Comparison of ENCODE assay signal across 11 mouse cellular contexts in genomic region chr2:92390206-92390930, GRCm38 (mm10). TPM values are rescaled to one million over a fixed set of nuclear protein-coding genes. Genes with fewer than 3 reads are reported as not detected.
DNase-seq lines count a peak whose midpoint lies in the region; ATAC-seq lines count a peak whose summit lies in the region.
"Had no signal": no experiment of that assay in that cellular context is flagged by ENCODE, and none has a peak within 500 bp of the region (broad histone marks: within the 10 kb centered on the region; RNA-seq: fewer than 3 reads in every experiment).

No protein-coding gene starts in this region.

- ATAC-seq in megakaryocyte progenitor cell, adult 5-6 weeks (replicated peaks; ENCODE audit: poor library complexity), result peak; percentile 27; the same call in 1 of the 2 replicates
- no peak for ATAC-seq in inflammation-experienced regulatory T-cells, adult 6 months

- H3K4me1 ChIP-seq in hindbrain, embryonic 10.5 days (replicated peaks), result peaks cover 84% of the 10 kb centered on the region

- H3K27me3 ChIP-seq in hindbrain, embryonic 10.5 days (ENCODE audit: insufficient read depth, poor library complexity, severe bottlenecking), result peaks cover 9% of the 10 kb centered on the region; the same call in 1 of the 2 replicates
- H3K27me3 ChIP-seq: CH12.LX had no signal

- WGBS in hindbrain, embryonic 10.5 days, result 80% methylated on average over 6 of the region's 6 CpGs

- H3K27ac ChIP-seq in hindbrain, embryonic 10.5 days, result peak overlapping the region; percentile 92
- H3K27ac ChIP-seq: kidney, postnatal 0 days had no signal

- peak overlapping the region; percentile 88; the same call in 1 of the 2 replicates for H3K4me3 ChIP-seq in hindbrain, embryonic 10.5 days
- H3K4me3 ChIP-seq: megakaryocyte, embryonic 14.5 days had no signal

- no peaks in the 10 kb centered on the region for H3K9me3 ChIP-seq in hindbrain, embryonic 10.5 days
- H3K9me3 ChIP-seq: megakaryocyte, embryonic 14.5 days had no signal

- peaks cover 29% of the 10 kb centered on the region for H3K36me3 ChIP-seq in hindbrain, embryonic 10.5 days

- DNase-seq in gastrocnemius, postnatal 10 days, result peak; percentile 55
- DNase-seq in gastrocnemius, adult 18-20 months (ENCODE audit: low spot score), result no peak
- DNase-seq in MN1 (ENCODE audit: low spot score), result peak; percentile 46
- no peak for DNase-seq in hindbrain, embryonic 10.5 days (ENCODE audit: low spot score)
- no peak for DNase-seq in right cerebral cortex, adult 2 months (ENCODE audit: low spot score in 2 of 2)
- DNase-seq in adrenal gland, postnatal 25 days, result no peak

RNA-seq across cellular contexts. Expression of gene 1700029I15Rik, which starts 8.0 kb away (rescaled TPM):
- total RNA-seq in gastrocnemius, postnatal 10 days (2021), result 1 to 10 TPM in 1 of 2 experiments, under 1 TPM in 1; 0.80 to 1.9 TPM
- under 1 TPM; 0.66 to 0.73 TPM for total RNA-seq in gastrocnemius, adult 18-20 months (2021)
- 3.3 and 4.3 TPM in 2 replicates for polyA plus RNA-seq in hindbrain, embryonic 10.5 days (2016; fragmentation: Nextera tagmentation; extraction: Ambion mirVana)
- 1.6 and 2.1 TPM in 2 replicates for total RNA-seq in megakaryocyte progenitor cell, adult 5-6 weeks (2015)
- 1.3 and 2.5 TPM in 2 replicates for total RNA-seq in megakaryocyte progenitor cell, adult 5-6 weeks (2017)
- polyA plus RNA-seq in inflammation-experienced regulatory T-cells, adult 6 months (2017; shearing (Covaris generic)), result 1 to 10 TPM; 3.2 to 3.7 (median 3.7) TPM
- total RNA-seq in adrenal gland, postnatal 25 days (2021), result 18.7 and 19.1 TPM in 2 replicates

RNA-seq across cellular contexts. Expression of gene Mapk8ip1, which starts 10.7 kb away (rescaled TPM):
- 10 to 100 TPM; 24.1 to 27.2 TPM for total RNA-seq in gastrocnemius, postnatal 10 days (2021)
- total RNA-seq in gastrocnemius, adult 18-20 months (2021), result 1 to 10 TPM; 2.8 to 2.9 TPM
- polyA plus RNA-seq in hindbrain, embryonic 10.5 days (2016; fragmentation: Nextera tagmentation; extraction: Ambion mirVana), result 55.0 and 75.5 TPM in 2 replicates
- total RNA-seq in megakaryocyte progenitor cell, adult 5-6 weeks (2015), result not detected in 2 replicates
- 0.07 TPM in 1 of 2 replicates, not detected in the other for total RNA-seq in megakaryocyte progenitor cell, adult 5-6 weeks (2017)
- polyA plus RNA-seq in inflammation-experienced regulatory T-cells, adult 6 months (2017; shearing (Covaris generic)), result under 1 TPM; 0.43 to 0.92 (median 0.82) TPM
- total RNA-seq in adrenal gland, postnatal 25 days (2021), result 27.0 and 30.8 TPM in 2 replicates

RNA-seq across cellular contexts. Expression of gene Large2, which starts 15.7 kb away (rescaled TPM):
- under 1 TPM; 0.40 to 0.70 TPM for total RNA-seq in gastrocnemius, postnatal 10 days (2021)
- under 1 TPM in 1 of 2 experiments, not detected in 1; 0.57 TPM for total RNA-seq in gastrocnemius, adult 18-20 months (2021)
- polyA plus RNA-seq in hindbrain, embryonic 10.5 days (2016; fragmentation: Nextera tagmentation; extraction: Ambion mirVana), result 7.8 and 12.5 TPM in 2 replicates
- 0.32 and 0.69 TPM in 2 replicates for total RNA-seq in megakaryocyte progenitor cell, adult 5-6 weeks (2015)
- total RNA-seq in megakaryocyte progenitor cell, adult 5-6 weeks (2017), result 0.47 TPM in 1 of 2 replicates, not detected in the other
- polyA plus RNA-seq in inflammation-experienced regulatory T-cells, adult 6 months (2017; shearing (Covaris generic)), result 1 to 10 TPM in 1 of 3 experiments, under 1 TPM in 1, not detected in 1; 0.23 to 1.3 TPM
- 2.8 and 4.1 TPM in 2 replicates for total RNA-seq in adrenal gland, postnatal 25 days (2021)

RNA-seq across cellular contexts. Expression of gene Pex16, which starts 15.9 kb away (rescaled TPM):
- 10 to 100 TPM; 19.0 to 22.2 TPM for total RNA-seq in gastrocnemius, postnatal 10 days (2021)
- 10 to 100 TPM; 18.6 to 20.0 TPM for total RNA-seq in gastrocnemius, adult 18-20 months (2021)
- polyA plus RNA-seq in hindbrain, embryonic 10.5 days (2016; fragmentation: Nextera tagmentation; extraction: Ambion mirVana), result 26.0 and 30.1 TPM in 2 replicates
- total RNA-seq in megakaryocyte progenitor cell, adult 5-6 weeks (2015), result 10.3 and 22.1 TPM in 2 replicates
- 11.3 and 16.7 TPM in 2 replicates for total RNA-seq in megakaryocyte progenitor cell, adult 5-6 weeks (2017)
- polyA plus RNA-seq in inflammation-experienced regulatory T-cells, adult 6 months (2017; shearing (Covaris generic)), result 10 to 100 TPM; 42.8 to 53.8 (median 53.3) TPM
- total RNA-seq in adrenal gland, postnatal 25 days (2021), result 169 and 237 TPM in 2 replicates

RNA-seq across cellular contexts. Expression of gene Cry2, which starts 43.5 kb away (rescaled TPM):
- 10 to 100 TPM; 35.7 to 42.7 TPM for total RNA-seq in gastrocnemius, postnatal 10 days (2021)
- total RNA-seq in gastrocnemius, adult 18-20 months (2021), result 10 to 100 TPM; 18.5 to 21.2 TPM
- 26.0 and 31.7 TPM in 2 replicates for polyA plus RNA-seq in hindbrain, embryonic 10.5 days (2016; fragmentation: Nextera tagmentation; extraction: Ambion mirVana)
- total RNA-seq in megakaryocyte progenitor cell, adult 5-6 weeks (2015), result 9.0 and 10.1 TPM in 2 replicates
- 7.4 and 10.9 TPM in 2 replicates for total RNA-seq in megakaryocyte progenitor cell, adult 5-6 weeks (2017)
- polyA plus RNA-seq in inflammation-experienced regulatory T-cells, adult 6 months (2017; shearing (Covaris generic)), result 10 to 100 TPM in 1 of 3 experiments, 1 to 10 TPM in 2; 3.5 to 10.2 (median 6.9) TPM
- total RNA-seq in adrenal gland, postnatal 25 days (2021), result 35.5 and 44.7 TPM in 2 replicates

Comparison
In these comparisons a context has a peak if more than half of its experiments do, and no peak if none do; other contexts are left out.
1. DNase-seq: peak in gastrocnemius, postnatal 10 days (single experiment) and MN1 (single experiment); none in gastrocnemius, adult 18-20 months (single experiment), hindbrain, embryonic 10.5 days (single experiment), right cerebral cortex, adult 2 months (0 of 2) and adrenal gland, postnatal 25 days (single experiment).